Mouse (Mus musculus) embryonic facial prominence, embryonic 11.5 days (tissue): ENCODE data around the gene Sptssb. TPM values are rescaled to one million over a fixed set of nuclear protein-coding genes. Genes with fewer than 3 reads are reported as not detected.

ENCODE experiments used
- ATAC-seq: fragments of 200-750 bp; cut with Nextera tagmentation; replicated peaks from 2 replicates; pipeline ENCODE4 v1.8.0; 2017; ENCODE audit warnings: low read depth; ENCODE audit not compliant: insufficient number of reproducible peaks, low FRiP score, low TSS enrichment
- DNase-seq: peaks from one replicate; pipeline ENCODE4 v3.0.0-alpha.2; 2015; ENCODE audit warnings: low spot score
- H3K27ac ChIP-seq: fragments of 300-500 bp; sonication (generic); replicated peaks from 2 replicates; pipeline ENCODE4 v1.5.1; 2014; ENCODE audit warnings: mild to moderate bottlenecking, low read depth, low read length, control low read depth
- H3K27me3 ChIP-seq: fragments of 300-500 bp; sonication (generic); 2 replicates; pipeline ENCODE4 v1.6.1; 2014; ENCODE audit warnings: mild to moderate bottlenecking, low read length, moderate library complexity, mixed read lengths; ENCODE audit not compliant: control insufficient read depth, insufficient read depth
- H3K36me3 ChIP-seq: fragments of 300-500 bp; sonication (generic); replicated peaks from 2 replicates; pipeline ENCODE4 v1.6.1; 2014; ENCODE audit warnings: low read depth, mild to moderate bottlenecking, low read length, moderate library complexity, mixed read lengths; ENCODE audit not compliant: control insufficient read depth, insufficient read depth
- H3K4me1 ChIP-seq: fragments of 300-500 bp; sonication (generic); 2 replicates; pipeline ENCODE4 v1.6.1; 2014; ENCODE audit warnings: low read length, mixed read lengths; ENCODE audit not compliant: control insufficient read depth, insufficient read depth
- H3K4me2 ChIP-seq: fragments of 300-500 bp; sonication (generic); 2 replicates; pipeline ENCODE4 v1.6.1; 2014; ENCODE audit warnings: low read depth, mild to moderate bottlenecking, control low read depth, low read length, moderate library complexity
- H3K4me3 ChIP-seq: fragments of 300-500 bp; sonication (generic); 2 replicates; pipeline ENCODE4 v1.5.1; 2014; ENCODE audit warnings: low read depth, low read length, control low read depth
- H3K9ac ChIP-seq: fragments of 300-500 bp; sonication (generic); replicated peaks from 2 replicates; pipeline ENCODE4 v1.6.1; 2014; ENCODE audit warnings: mild to moderate bottlenecking, control low read depth, low read length
- H3K9me3 ChIP-seq: fragments of 300-500 bp; sonication (generic); replicated peaks from 2 replicates; pipeline ENCODE4 v1.6.1; 2016; ENCODE audit warnings: mild to moderate bottlenecking, low read length, inconsistent platforms, mixed read lengths; ENCODE audit not compliant: control insufficient read depth
- WGBS: fragments of 180-500 bp; shearing (Covaris S2); extraction: QIAGEN DNeasy Blood & Tissue Kit; methylation state at CpG from one replicate; pipeline ENCODE4 v1.1.7; 2014; 5-methylcytosine and 5-hydroxymethylcytosine counted together
- polyA plus RNA-seq: library from polyadenylated mRNA; unstranded; fragments of >200 nt; fragmentation: Nextera tagmentation; extraction: Ambion mirVana; gene quantifications from 2 replicates; pipeline ENCODE4 v1.2.1, GENCODE M21; 2014

Sptssb gene
- 0.86 and 1.1 TPM in 2 replicates for polyA plus RNA-seq

DNA sequence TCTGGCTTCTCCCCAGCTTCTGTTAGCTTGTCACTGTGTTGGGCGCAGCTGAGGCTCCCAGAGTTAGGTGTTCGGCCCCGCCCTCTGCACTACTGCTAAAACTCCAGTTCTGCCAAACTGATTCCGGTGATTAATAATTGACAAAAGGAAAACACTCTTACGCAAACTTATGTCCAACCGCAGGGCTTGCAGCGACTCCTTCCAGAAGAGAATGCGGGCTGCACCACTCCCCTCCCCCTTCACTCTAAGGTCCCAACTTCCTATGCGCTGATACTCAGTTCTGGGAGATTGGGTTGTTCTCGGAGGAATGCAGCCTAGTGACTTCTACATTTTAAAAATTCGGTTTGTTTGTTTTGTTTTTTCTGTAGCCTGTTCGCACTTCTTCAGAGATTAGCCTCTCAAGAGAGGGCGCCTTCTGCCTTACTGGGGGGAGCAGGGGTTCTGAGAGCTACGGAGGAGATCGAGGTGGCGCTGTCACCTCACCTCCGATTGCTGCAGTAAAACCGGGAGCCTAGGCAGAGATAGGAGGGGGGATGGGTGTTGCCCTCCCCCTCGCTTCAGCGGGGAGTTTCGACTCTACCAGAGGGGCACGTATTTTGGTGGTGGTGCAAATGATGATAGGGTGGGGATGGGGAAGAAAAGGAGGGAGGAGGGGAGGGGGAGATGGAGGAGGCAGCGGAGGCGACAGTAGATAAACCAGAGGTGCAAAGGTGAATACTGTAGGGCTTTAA, at the start of gene Sptssb:
TSS of gene Sptssb (minus strand) at position 83 of the 731 bp plus-strand sequence.
- Histone ChIP-seq H3K4me3 (peak within 1 kb of the TSS; percentile 26), H3K9ac (no peak within 1 kb of the TSS), H3K36me3 (no peaks in the 10 kb centered on the region), H3K4me2 (peak within 1 kb of the TSS; percentile 74), H3K27ac (no peak within 1 kb of the TSS), H3K27me3 (no peaks in the 10 kb centered on the region), H3K4me1 (no peaks in the 10 kb centered on the region), H3K9me3 (no peaks in the 10 kb centered on the region)
- ATAC-seq (peak; percentile 64), DNase-seq (peak; percentile 50)
- WGBS: 2% methylated on average over 24 of the region's 24 CpGs

GRCm38 (mm10) chr3:69908074-69908473, 48.3 kb upstream of the Sptssb start:
- H3K36me3 ChIP-seq: no peaks in the 10 kb centered on the region
- no peak overlapping the region for H3K9ac ChIP-seq
- no peaks in the 10 kb centered on the region for H3K27me3 ChIP-seq
- H3K4me3 ChIP-seq: no peak overlapping the region
- WGBS: 35% methylated on average over 4 of the region's 4 CpGs
- H3K9me3 ChIP-seq: no peaks in the 10 kb centered on the region
- ATAC-seq: peak; percentile 16; the same call in 1 of the 2 replicates
- no peak overlapping the region for H3K4me2 ChIP-seq
- H3K4me1 ChIP-seq: no peaks in the 10 kb centered on the region
- peak; percentile 78 for DNase-seq
- H3K27ac ChIP-seq: no peak overlapping the region

GRCm38 (mm10) chr3:69907564-69907963, 47.8 kb upstream of the Sptssb start:
- no peak overlapping the region for H3K27ac ChIP-seq
- H3K4me1 ChIP-seq: no peaks in the 10 kb centered on the region
- H3K9me3 ChIP-seq: no peaks in the 10 kb centered on the region
- H3K4me3 ChIP-seq: no peak overlapping the region
- H3K36me3 ChIP-seq: no peaks in the 10 kb centered on the region
- no peak overlapping the region for H3K9ac ChIP-seq
- H3K4me2 ChIP-seq: no peak overlapping the region
- ATAC-seq (0 out of 2 replicates have a peak, but pooled peaks have one; percentile 64), DNase-seq (no peak)
- no peaks in the 10 kb centered on the region for H3K27me3 ChIP-seq
- 37% methylated on average over 6 of the region's 6 CpGs for WGBS

- WGBS: 87% methylated on average over 9 of the region's 9 CpGs
- H3K36me3 ChIP-seq: no peaks in the 10 kb centered on the region
These were observed 43.2 kb upstream of the Sptssb start for GRCm38 (mm10) chr3:69902787-69903477.

DNA sequence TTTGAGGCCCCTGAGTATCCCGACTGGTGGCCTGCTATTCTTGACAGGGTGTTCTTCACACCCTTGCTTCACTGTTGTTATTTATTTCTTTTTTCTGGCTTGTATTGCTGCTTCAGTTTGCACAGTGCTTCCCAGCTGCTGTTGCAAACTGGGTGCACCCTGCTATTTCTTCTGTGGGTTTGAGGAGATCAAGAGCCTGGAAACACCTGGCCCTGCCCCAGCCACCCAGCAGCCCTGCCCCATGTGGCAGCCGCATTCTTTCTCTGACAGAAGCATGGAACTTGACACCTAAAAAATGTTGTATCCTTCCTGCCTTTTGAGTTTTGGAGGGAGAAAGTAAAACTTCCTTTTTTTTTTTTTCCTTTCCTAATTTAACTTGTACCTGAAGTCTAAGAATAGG, 42.6 kb upstream of the Sptssb start:
- Histone ChIP-seq H3K27me3 (no peaks in the 10 kb centered on the region), H3K27ac (no peak overlapping the region), H3K4me2 (no peak overlapping the region), H3K36me3 (no peaks in the 10 kb centered on the region), H3K9ac (no peak overlapping the region), H3K9me3 (no peaks in the 10 kb centered on the region), H3K4me1 (no peaks in the 10 kb centered on the region), H3K4me3 (no peak overlapping the region)
- ATAC-seq (no peak), DNase-seq (no peak)
- WGBS: 51% methylated on average over 2 of the region's 2 CpGs

More at GRCm38 (mm10) chr3:69902787-69903477, 43.2 kb upstream of the Sptssb start:
- Histone ChIP-seq H3K9ac (no peak overlapping the region), H3K9me3 (no peaks in the 10 kb centered on the region), H3K4me1 (no peaks in the 10 kb centered on the region), H3K27me3 (no peaks in the 10 kb centered on the region), H3K27ac (no peak overlapping the region), H3K4me3 (no peak overlapping the region), H3K4me2 (no peak overlapping the region)
- no peak for DNase-seq
- ATAC-seq: no peak

DNA sequence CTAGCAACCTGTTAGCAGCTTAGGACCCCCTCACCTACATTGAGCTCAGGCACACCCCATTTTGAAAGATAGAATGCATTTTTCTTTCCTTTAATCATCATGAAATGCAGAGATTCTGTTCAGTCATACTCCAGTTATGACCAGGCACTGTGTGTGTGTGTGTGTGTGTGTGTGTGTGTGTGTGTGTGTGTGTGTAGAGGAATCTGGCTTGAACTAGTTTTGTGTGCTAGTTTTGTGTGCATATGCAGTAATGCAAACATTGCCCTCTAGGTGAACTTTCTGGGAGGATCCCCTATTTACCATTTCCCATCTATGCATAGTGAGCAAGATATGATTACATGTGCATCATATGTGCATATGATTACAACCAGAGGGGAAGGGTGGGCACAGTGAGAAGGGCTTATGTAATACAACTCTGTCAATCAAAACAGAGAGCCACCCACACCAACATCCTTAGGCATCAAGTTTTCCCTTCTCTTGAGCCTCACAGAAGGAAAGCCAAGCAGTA, 42.2 kb upstream of the Sptssb start:
- no peak for ATAC-seq
- H3K9me3 ChIP-seq: no peaks in the 10 kb centered on the region
- H3K4me2 ChIP-seq: no peak overlapping the region
- no peak for DNase-seq
- H3K4me3 ChIP-seq: no peak overlapping the region
- H3K36me3 ChIP-seq: no peaks in the 10 kb centered on the region
- no peaks in the 10 kb centered on the region for H3K27me3 ChIP-seq
- H3K4me1 ChIP-seq: no peaks in the 10 kb centered on the region
- H3K9ac ChIP-seq: no peak overlapping the region
- H3K27ac ChIP-seq: no peak overlapping the region

DNA sequence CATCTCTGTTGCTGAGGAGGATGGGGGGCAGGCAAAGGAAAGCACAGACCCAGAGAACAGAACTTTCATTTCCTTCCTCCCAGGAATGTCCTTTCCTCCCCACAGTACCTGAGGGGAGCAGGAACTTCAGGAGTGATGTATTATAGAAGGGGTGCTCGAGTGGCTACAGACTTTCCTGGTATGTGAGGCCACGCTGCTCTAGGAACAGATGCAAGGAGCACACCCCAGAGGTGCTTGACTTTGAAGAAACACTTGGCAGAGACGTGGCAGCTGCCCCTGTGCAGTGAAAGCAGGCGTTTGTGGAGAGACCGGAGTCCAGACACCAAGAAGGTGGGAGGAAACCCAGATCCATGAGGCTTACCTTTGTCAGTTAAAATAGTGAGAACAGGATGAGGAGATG, 40.6 kb upstream of the Sptssb start:
- H3K27ac ChIP-seq: no peak overlapping the region
- H3K4me3 ChIP-seq: no peak overlapping the region
- H3K4me2 ChIP-seq: no peak overlapping the region
- ATAC-seq (no peak), DNase-seq (no peak)
- H3K9ac ChIP-seq: no peak overlapping the region
- no peaks in the 10 kb centered on the region for H3K9me3 ChIP-seq
- H3K27me3 ChIP-seq: no peaks in the 10 kb centered on the region
- no peaks in the 10 kb centered on the region for H3K36me3 ChIP-seq
- WGBS: 72% methylated on average over 5 of the region's 5 CpGs
- H3K4me1 ChIP-seq: no peaks in the 10 kb centered on the region
